Mouse (Mus musculus): ENCODE data around the gene Scgb1a1. TPM values are rescaled to one million over a fixed set of nuclear protein-coding genes. Genes with fewer than 3 reads are reported as not detected.
"Not testable (repeated sequence)": the region's sequence is repeated elsewhere in the genome, so short reads cannot be mapped to it uniquely, and the experiment has no call there.

The Scgb1a1 gene
- polyA plus RNA-seq, 1 experiment from 2014 or later = not detected

DNA sequence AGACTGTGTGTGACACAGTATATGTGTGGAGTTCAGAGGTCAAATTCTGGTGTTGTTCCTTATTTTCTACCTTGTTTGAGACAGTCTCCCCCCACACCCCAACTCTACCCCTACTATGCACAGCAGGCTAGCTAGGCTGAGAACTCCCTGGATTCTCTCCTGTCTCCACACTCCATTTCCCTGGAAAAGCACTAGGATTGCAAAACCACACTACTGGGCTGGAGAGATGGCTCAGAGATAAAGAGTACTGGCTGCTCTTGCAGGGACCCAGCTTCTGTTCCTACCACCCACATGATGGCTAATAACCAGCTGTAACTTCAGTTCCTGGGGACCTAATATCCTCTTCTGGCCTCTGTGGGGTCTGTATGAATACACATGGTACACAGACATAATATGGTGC is 30.1 kb downstream of the Scgb1a1 start:
- DNase-seq = no peak
- no peaks in the 10 kb centered on the region for H3K4me1 ChIP-seq (ENCODE audit: control insufficient read depth, insufficient read depth, low read length)
- no peaks in the 10 kb centered on the region for H3K27me3 ChIP-seq (ENCODE audit: control insufficient read depth, insufficient read depth, low read length)
- no peak overlapping the region for H3K27ac ChIP-seq (replicated peaks; ENCODE audit: low read depth, low read length)
- no peak overlapping the region for H3K9ac ChIP-seq (replicated peaks; ENCODE audit: low read length)
- H3K4me2 ChIP-seq (ENCODE audit: low read length) = no peak overlapping the region
- H3K9me3 ChIP-seq (ENCODE audit: control insufficient read depth, low read length) = no peaks in the 10 kb centered on the region
- no peaks in the 10 kb centered on the region for H3K36me3 ChIP-seq (ENCODE audit: control insufficient read depth, insufficient read depth, low read length)
- H3K4me3 ChIP-seq (replicated peaks; ENCODE audit: low read depth, low read length) = no peak overlapping the region
- ATAC-seq (ENCODE audit: low FRiP score, low TSS enrichment) = no peak

- no peak for DNase-seq
- WGBS = 92% methylated on average over 4 of the region's 4 CpGs
- Histone ChIP-seq H3K27ac (replicated peaks; ENCODE audit: low read depth, low read length) (no peak overlapping the region), H3K4me2 (ENCODE audit: low read length) (no peak overlapping the region), H3K36me3 (ENCODE audit: control insufficient read depth, insufficient read depth, low read length) (no peaks in the 10 kb centered on the region), H3K27me3 (ENCODE audit: control insufficient read depth, insufficient read depth, low read length) (no peaks in the 10 kb centered on the region), H3K4me1 (ENCODE audit: control insufficient read depth, insufficient read depth, low read length) (no peaks in the 10 kb centered on the region), H3K9ac (replicated peaks; ENCODE audit: low read length) (no peak overlapping the region), H3K4me3 (replicated peaks; ENCODE audit: low read depth, low read length) (no peak overlapping the region), H3K9me3 (ENCODE audit: control insufficient read depth, low read length) (no peaks in the 10 kb centered on the region)
- ATAC-seq (ENCODE audit: low FRiP score, low TSS enrichment) = no peak
Observed at GRCm38 (mm10) chr19:9055703-9056355, 31.9 kb downstream of the Scgb1a1 start.

GRCm38 (mm10) chr19:9055153-9055552 is 32.6 kb downstream of the Scgb1a1 start:
- Histone ChIP-seq H3K27me3 (ENCODE audit: control insufficient read depth, insufficient read depth, low read length) (no peaks in the 10 kb centered on the region), H3K9me3 (ENCODE audit: control insufficient read depth, low read length) (no peaks in the 10 kb centered on the region), H3K9ac (replicated peaks; ENCODE audit: low read length) (no peak overlapping the region), H3K36me3 (ENCODE audit: control insufficient read depth, insufficient read depth, low read length) (no peaks in the 10 kb centered on the region), H3K4me1 (ENCODE audit: control insufficient read depth, insufficient read depth, low read length) (no peaks in the 10 kb centered on the region), H3K4me2 (ENCODE audit: low read length) (no peak overlapping the region), H3K27ac (replicated peaks; ENCODE audit: low read depth, low read length) (no peak overlapping the region), H3K4me3 (replicated peaks; ENCODE audit: low read depth, low read length) (no peak overlapping the region)
- DNase-seq = peak; percentile 38
- no peak for ATAC-seq (ENCODE audit: low FRiP score, low TSS enrichment)
- WGBS = 20% methylated on average over 2 of the region's 2 CpGs

GRCm38 (mm10) chr19:9052803-9053431 is 34.8 kb downstream of the Scgb1a1 start:
- H3K27me3 ChIP-seq (ENCODE audit: control insufficient read depth, insufficient read depth, low read length) = no peaks in the 10 kb centered on the region
- WGBS = 71% methylated on average over 6 of the region's 6 CpGs
- H3K27ac ChIP-seq (replicated peaks; ENCODE audit: low read depth, low read length) = no peak overlapping the region
- no peak overlapping the region for H3K9ac ChIP-seq (replicated peaks; ENCODE audit: low read length)
- ATAC-seq (ENCODE audit: low FRiP score, low TSS enrichment) (no peak), DNase-seq (no peak)
- H3K9me3 ChIP-seq (ENCODE audit: control insufficient read depth, low read length) = no peaks in the 10 kb centered on the region
- no peaks in the 10 kb centered on the region for H3K4me1 ChIP-seq (ENCODE audit: control insufficient read depth, insufficient read depth, low read length)
- H3K4me3 ChIP-seq (replicated peaks; ENCODE audit: low read depth, low read length) = no peak overlapping the region
- no peaks in the 10 kb centered on the region for H3K36me3 ChIP-seq (ENCODE audit: control insufficient read depth, insufficient read depth, low read length)
- no peak overlapping the region for H3K4me2 ChIP-seq (ENCODE audit: low read length)

GRCm38 (mm10) chr19:9051985-9052384 is 35.8 kb downstream of the Scgb1a1 start:
- not testable (repeated sequence) for H3K4me1 ChIP-seq (ENCODE audit: control insufficient read depth, insufficient read depth, low read length); DNase-seq; H3K4me3 ChIP-seq (replicated peaks; ENCODE audit: low read depth, low read length); H3K9ac ChIP-seq (replicated peaks; ENCODE audit: low read length); H3K9me3 ChIP-seq (ENCODE audit: control insufficient read depth, low read length); H3K4me2 ChIP-seq (ENCODE audit: low read length); H3K36me3 ChIP-seq (ENCODE audit: control insufficient read depth, insufficient read depth, low read length); ATAC-seq (ENCODE audit: low FRiP score, low TSS enrichment); H3K27ac ChIP-seq (replicated peaks; ENCODE audit: low read depth, low read length); H3K27me3 ChIP-seq (ENCODE audit: control insufficient read depth, insufficient read depth, low read length)
- WGBS = 88% methylated on average over 4 of the region's 4 CpGs

- H3K27me3 ChIP-seq (ENCODE audit: control insufficient read depth, insufficient read depth, low read length) = no peaks in the 10 kb centered on the region
- H3K4me2 ChIP-seq (ENCODE audit: low read length) = no peak overlapping the region
- WGBS = 80% methylated on average over 9 of the region's 9 CpGs
- H3K9ac ChIP-seq (replicated peaks; ENCODE audit: low read length) = no peak overlapping the region
- ATAC-seq (ENCODE audit: low FRiP score, low TSS enrichment) = no peak
- H3K27ac ChIP-seq (replicated peaks; ENCODE audit: low read depth, low read length) = no peak overlapping the region
- no peaks in the 10 kb centered on the region for H3K36me3 ChIP-seq (ENCODE audit: control insufficient read depth, insufficient read depth, low read length)
- H3K4me3 ChIP-seq (replicated peaks; ENCODE audit: low read depth, low read length) = no peak overlapping the region
- H3K4me1 ChIP-seq (ENCODE audit: control insufficient read depth, insufficient read depth, low read length) = no peaks in the 10 kb centered on the region
- no peak for DNase-seq
- no peaks in the 10 kb centered on the region for H3K9me3 ChIP-seq (ENCODE audit: control insufficient read depth, low read length)
Observed at GRCm38 (mm10) chr19:9050294-9051229, 37.2 kb downstream of the Scgb1a1 start.

GRCm38 (mm10) chr19:9048981-9049687 is 38.6 kb downstream of the Scgb1a1 start:
- Histone ChIP-seq H3K4me2 (ENCODE audit: low read length) (no peak overlapping the region), H3K4me1 (ENCODE audit: control insufficient read depth, insufficient read depth, low read length) (no peaks in the 10 kb centered on the region), H3K9ac (replicated peaks; ENCODE audit: low read length) (no peak overlapping the region), H3K27me3 (ENCODE audit: control insufficient read depth, insufficient read depth, low read length) (no peaks in the 10 kb centered on the region), H3K36me3 (ENCODE audit: control insufficient read depth, insufficient read depth, low read length) (no peaks in the 10 kb centered on the region), H3K9me3 (ENCODE audit: control insufficient read depth, low read length) (no peaks in the 10 kb centered on the region), H3K4me3 (replicated peaks; ENCODE audit: low read depth, low read length) (no peak overlapping the region), H3K27ac (replicated peaks; ENCODE audit: low read depth, low read length) (no peak overlapping the region)
- no peak for ATAC-seq (ENCODE audit: low FRiP score, low TSS enrichment)
- DNase-seq = no peak
- WGBS = 88% methylated on average over 4 of the region's 4 CpGs

DNA sequence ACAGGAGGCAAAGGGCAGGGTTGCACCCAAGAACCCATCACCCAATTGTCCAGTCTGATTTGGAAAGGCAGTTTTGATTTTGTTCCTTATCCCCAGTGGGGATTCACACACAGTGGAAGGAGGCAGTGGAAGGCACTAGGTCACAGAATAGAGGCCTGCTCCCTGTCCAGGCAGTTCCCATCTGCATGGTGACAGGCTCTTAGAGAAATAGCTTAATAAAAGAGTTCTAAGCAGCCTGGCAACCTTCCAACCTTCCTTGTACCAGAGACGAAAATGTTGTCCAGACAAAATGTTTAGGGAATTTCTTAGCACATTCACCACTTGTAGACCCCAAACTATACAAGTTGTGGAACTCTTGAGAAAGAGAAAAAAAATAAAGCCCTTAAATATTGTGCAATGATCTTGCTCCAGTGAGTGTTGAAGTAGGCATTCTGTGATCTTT is 39.8 kb downstream of the Scgb1a1 start:
- peak; percentile 23 for DNase-seq
- no peaks in the 10 kb centered on the region for H3K9me3 ChIP-seq (ENCODE audit: control insufficient read depth, low read length)
- H3K27ac ChIP-seq (replicated peaks; ENCODE audit: low read depth, low read length) = no peak overlapping the region
- H3K36me3 ChIP-seq (ENCODE audit: control insufficient read depth, insufficient read depth, low read length) = no peaks in the 10 kb centered on the region
- H3K27me3 ChIP-seq (ENCODE audit: control insufficient read depth, insufficient read depth, low read length) = no peaks in the 10 kb centered on the region
- 50% methylated on average over 1 of the region's 1 CpGs for WGBS
- no peaks in the 10 kb centered on the region for H3K4me1 ChIP-seq (ENCODE audit: control insufficient read depth, insufficient read depth, low read length)
- H3K4me2 ChIP-seq (ENCODE audit: low read length) = no peak overlapping the region
- no peak for ATAC-seq (ENCODE audit: low FRiP score, low TSS enrichment)
- H3K4me3 ChIP-seq (replicated peaks; ENCODE audit: low read depth, low read length) = no peak overlapping the region
- H3K9ac ChIP-seq (replicated peaks; ENCODE audit: low read length) = no peak overlapping the region
